Mouse (Mus musculus) ovary, adult 18-20 months (tissue): ENCODE results near the gene Gpc1.

Source experiments
- DNase-seq: peaks from one replicate; pipeline ENCODE4 v3.0.0; 2022; ENCODE audit warnings: low spot score, mixed read lengths

Gene Gpc1

GRCm38 (mm10) chr1:92833987-92834706 is 2.7 kb downstream of the Gpc1 start:
- no peak for DNase-seq

- no peak for DNase-seq
Measured at GRCm38 (mm10) chr1:92837931-92838833, 6.7 kb downstream of the Gpc1 start.

- no peak for DNase-seq
Measured at GRCm38 (mm10) chr1:92839211-92839610, 7.8 kb downstream of the Gpc1 start.

DNA sequence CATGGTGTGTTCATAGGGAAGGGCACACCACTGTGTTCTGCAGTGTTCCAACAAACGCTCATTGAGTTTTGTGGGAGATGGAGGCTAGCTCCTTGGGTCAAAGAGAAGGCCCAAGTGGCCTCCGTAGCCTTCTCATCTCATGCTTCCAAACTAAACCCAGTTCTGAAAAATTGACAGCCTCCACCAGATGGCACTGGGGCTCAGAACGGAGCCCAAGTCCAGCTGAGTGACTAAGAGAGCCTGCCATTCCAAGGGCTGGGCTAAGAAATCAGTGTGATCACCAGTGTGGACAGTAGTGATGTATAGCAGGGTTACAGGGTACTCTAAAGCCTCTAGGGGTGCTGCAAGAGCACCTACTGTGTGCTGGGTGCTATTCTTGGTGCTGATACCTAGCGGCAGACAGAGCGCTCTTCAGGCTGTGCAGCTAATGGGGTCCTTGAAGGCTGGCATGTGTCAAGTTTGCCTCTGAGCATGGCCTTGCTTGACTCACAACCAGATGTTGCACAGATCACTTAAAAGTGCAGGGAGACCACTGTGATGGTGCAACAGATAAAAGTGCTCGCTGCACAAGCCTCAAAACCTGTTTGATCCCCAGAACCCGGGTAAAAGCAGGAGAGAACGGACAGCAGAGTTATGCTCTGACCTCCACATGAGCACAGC is 8.9 kb downstream of the Gpc1 start:
- DNase-seq, result no peak

DNA sequence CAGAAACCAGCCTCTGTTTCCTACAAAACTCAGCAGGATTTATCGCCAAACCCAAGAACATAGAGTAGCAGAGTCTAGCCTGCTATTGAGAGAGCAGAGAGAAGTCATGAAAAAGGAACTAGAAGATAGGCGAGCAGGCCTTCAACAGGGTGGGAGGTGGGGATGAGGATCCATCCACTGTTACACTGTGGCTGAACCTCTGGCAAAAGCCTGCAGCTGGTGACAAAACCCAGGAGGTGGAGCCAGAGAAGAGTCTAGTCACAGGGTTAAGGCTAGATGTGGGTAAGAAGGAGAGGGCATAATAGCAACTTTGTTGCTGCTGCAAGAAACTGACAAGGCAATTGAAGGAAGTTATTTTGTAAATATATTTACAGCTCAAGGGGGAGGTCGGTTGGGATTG is 10.0 kb downstream of the Gpc1 start:
- no peak for DNase-seq

GRCm38 (mm10) chr1:92845889-92846288 is 14.4 kb downstream of the Gpc1 start:
- no peak for DNase-seq

DNA sequence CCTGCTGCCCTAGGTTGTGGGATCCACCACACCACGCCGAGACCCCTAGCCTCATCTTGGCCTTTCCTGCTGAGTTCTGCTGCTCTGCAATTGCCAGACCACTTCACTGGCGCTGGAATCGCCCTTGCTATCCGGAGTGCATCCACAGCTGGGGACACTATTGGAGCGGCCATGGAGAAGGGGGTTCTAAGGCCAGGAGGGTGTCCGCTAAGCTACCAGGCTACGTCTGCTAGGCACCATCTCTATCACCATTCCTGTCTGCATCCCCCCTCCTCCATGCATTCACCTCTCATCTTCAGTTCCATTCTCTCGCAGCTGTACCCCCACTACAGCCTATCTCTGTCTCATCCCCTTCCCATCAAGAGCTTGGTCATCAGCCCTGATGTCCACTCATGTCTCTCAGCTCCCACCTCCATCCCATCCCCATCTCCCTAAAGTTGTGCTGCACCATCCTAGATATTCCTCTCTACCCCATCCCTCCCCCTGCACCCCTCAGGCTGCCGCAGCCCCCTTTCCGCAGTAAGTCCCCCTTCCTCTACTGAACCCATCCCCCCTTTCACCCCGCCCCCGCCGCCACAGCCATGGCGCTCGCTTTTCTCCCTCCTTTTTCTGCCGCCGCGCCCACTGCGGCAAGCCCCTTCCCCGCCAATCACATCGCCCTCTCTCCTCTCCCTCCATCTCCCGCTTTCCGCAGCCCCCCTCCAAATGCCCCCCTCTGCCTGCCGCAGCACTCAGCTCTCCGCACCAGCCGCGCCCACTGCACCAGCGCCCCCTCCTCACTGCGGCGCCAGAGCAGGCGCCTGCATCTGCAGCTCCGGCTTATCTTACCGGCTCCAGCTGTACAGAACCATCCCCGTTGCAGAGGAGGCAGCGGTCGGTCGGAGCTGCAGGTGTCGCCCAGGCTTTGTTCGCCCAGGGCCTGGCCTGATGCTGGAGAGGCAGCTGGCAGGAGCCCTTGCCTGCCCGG is 16.7 kb downstream of the Gpc1 start:
- DNase-seq, result no peak

DNA sequence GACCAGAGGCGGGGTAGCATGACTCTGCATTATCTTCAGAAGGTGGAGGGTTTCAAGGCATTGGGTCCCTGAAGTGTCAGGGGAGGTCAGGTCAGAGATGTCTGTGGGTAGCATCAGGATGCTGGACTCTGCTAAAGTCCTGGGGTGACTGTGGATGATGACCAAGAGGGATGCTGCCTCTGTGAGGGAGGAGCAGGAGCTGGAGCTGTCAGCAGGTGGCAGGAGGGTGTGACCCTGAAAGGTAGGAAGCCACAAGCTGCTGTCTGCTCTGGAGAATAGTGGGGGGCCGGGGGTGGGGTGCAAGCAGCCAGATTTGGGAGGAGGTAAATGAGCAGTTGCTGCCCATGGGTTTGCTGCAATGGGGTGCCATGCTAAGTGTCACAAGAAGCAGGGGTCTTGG is 18.0 kb downstream of the Gpc1 start:
- no peak for DNase-seq

- no peak for DNase-seq
Measured at GRCm38 (mm10) chr1:92849938-92850574, 18.6 kb downstream of the Gpc1 start.

GRCm38 (mm10) chr1:92852450-92852849 is 21.0 kb downstream of the Gpc1 start:
- DNase-seq, result no peak

GRCm38 (mm10) chr1:92861503-92861902 is 30.1 kb downstream of the Gpc1 start:
- no peak for DNase-seq

DNA sequence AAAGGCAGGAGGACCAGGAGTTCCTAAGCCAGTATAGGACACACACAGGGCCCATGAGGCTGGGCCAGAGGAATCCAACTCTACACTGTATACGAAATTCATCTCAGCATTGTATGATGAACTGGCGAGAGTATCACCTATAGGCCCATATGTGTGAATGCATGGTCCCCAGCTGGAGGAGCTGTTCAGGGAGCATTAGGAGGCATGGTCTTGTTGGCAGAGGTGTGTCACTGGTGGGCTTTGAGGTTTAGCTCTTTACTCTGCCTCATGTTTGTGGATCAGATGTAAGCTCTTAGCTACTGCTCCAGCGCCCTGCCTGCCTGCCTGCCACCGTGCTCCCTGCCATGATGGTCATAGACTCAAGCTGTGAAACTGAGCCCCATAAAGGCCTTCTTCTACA is 31.8 kb downstream of the Gpc1 start:
- DNase-seq, result no peak

- no peak for DNase-seq
Measured at GRCm38 (mm10) chr1:92866170-92866569, 34.7 kb downstream of the Gpc1 start.

DNA sequence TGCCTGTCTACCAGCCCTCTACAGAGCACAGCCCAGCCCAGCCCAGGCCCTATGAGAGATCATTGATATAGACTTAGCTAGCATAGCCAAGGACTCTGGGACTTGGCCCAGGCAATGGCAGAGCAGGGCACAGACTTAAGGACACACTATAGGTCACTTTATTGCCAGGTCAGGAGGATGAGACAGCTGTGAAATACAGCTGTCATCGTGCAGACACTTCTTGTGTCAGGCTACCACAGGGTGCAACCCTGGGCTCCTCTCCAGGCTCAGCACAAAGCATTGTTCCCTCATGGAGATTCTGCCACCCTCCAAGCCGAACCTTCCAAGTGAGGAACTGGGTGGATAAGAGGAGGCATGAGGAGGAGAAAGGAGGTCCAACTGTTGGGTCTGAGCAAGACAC is 38.5 kb downstream of the Gpc1 start:
- no peak for DNase-seq

- DNase-seq, result no peak
Measured at GRCm38 (mm10) chr1:92872666-92873065, 41.2 kb downstream of the Gpc1 start.

DNA sequence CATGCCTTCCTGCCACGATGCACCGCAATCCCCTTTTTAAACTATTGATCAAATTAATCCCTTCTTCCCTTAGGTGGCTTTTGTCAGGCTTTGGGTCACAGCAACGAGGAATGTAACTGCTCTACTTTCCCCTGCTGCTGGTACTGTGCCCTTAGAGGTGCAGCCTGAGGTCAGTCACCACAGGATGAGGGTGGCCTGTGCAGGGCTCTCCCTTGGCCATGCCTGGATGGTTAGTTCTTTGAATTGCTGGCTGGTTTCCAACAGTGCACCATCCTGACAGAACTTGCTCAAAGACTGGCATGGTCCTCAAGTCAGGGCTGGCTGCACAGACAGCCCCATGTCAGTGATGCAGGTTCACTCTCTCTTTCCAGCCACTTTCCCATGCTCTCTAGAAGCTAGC is 42.6 kb downstream of the Gpc1 start:
- DNase-seq, result no peak

DNA sequence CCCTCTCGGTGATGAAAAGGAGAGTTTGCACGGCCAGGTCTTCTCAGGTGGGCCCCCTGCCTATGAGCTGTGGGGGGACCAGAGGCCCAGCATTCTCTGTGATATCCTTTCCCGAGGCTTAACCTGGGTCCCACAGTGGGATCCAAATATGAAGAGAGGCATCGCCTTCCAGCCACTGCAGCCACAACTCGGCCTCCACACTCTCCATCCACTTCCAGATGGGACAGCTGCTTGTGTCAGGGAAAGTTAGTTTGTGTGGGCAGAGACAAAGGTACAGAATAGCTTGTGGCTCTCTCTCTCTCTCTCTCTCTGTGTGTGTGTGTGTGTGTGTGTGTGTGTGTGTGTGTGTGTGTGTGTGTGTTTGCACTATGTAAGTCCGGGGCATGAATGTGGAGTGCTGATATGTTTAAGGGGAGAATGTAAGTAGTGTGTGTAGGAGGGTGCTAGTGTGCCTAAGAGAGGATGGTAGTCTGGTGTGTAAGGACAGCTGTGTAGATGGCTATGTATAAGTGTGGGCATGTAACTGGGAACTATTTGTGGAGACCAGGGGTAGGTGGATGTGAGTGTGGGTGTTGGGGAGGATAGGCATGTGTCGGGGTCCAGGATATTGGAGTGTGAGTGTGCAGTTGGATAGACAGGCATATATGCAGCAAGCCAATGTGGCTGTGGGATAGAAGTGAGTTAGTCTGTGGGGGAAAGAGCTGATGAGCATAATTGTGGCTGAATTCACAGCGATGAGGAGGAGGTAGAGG is 44.1 kb downstream of the Gpc1 start:
- no peak for DNase-seq

- no peak for DNase-seq
Measured at GRCm38 (mm10) chr1:92877431-92877978, 46.1 kb downstream of the Gpc1 start.

DNA sequence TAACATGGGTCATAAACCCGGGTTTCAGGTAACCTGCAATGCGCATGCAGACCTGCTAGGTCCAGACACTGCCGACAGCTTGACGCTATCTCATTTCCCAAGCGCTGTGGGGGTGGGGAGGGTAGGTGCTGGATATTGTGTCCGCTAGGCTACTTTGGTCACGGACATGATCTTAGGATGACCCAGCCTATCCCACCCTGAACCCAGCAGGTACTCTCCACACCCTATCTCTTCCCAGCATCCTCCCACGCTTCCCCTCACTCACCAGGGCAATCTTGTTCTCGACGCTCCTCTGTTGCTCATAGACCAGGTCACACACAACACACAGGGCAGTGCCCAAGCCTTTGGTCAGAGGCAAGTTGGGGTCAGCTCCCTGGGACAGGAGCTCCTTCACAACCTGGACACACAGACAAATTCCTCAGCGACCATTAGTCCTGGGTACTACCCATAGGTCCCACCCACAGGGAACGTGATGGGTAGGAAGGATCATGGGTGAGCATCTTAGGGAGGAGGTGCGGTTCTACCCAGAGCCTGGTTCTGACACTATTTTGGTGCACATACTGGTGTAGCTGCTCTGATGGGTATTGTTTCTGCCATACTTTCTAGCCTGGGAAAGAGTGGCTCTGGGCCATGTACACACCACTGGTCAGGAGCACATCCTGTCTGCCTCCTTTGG is 46.8 kb downstream of the Gpc1 start:
- DNase-seq, result no peak

DNA sequence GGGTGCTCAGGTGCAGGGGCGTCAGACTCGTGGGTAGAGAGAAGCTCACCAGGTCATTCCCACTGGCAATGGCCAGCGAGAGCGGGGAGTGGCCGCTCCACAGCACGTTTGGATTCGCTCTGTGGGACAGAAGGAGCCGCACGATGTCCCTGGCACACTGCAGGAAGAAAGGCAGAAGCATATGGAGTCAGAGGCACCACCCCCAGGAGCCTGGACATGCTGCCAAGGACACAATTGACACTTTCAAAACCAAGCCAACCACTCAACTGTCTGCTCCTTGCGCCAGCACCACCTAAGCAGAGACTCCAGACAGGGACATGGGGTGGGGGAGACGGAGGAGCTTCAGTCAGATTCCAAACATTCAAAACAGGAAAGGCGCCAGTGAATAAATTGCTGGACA is 47.8 kb downstream of the Gpc1 start:
- no peak for DNase-seq
